Mouse (Mus musculus) heart, postnatal 0 days (tissue): Measurements from ENCODE around the gene Ttc39b.

ENCODE experiments used
- CTCF ChIP-seq: IDR thresholded peaks from 2 replicates; pipeline ENCODE4 v1.5.1; 2016; ENCODE audit warnings: antibody characterized with exemption, control low read depth, low read depth
- EP300 ChIP-seq: IDR thresholded peaks from 2 replicates; pipeline ENCODE4 v1.6.1; 2016; ENCODE audit warnings: antibody characterized with exemption, low read depth

GRCm38 (mm10) chr4:83186448-83186847 is 137.6 kb downstream of the Ttc39b start:
- TF ChIP-seq EP300 (no peak), CTCF (no peak)
